ENCODE assay signal across 31 mouse cellular contexts in the genomic region with DNA sequence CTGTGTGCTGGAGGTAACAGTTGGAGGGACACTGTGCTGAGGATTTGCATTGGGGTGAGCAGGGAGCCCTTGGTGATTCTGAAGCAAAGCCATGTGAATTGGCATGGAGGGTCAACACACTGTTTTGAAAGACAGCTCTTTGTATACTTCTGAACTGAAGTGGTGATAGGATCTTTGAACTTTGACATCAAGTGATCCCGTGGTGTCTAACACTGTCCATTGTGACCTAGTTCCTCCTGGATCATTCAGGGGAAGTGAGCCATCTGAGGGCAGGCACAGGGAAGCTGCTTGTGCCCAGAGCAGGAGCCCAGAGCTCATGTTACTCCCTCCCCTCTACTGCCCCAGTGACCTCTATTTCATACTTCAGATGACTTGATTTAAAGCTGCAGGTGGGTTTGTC. TPM values are rescaled to one million over a fixed set of nuclear protein-coding genes. Genes with fewer than 3 reads are reported as not detected.
"Had no signal": no experiment of that assay in that cellular context is flagged by ENCODE, and none has a peak within 500 bp of the region (broad histone marks: within the 10 kb centered on the region; RNA-seq: fewer than 3 reads in every experiment).

No protein-coding gene starts in this region.

RNA-seq across cellular contexts. Expression of gene Taar8c, which starts 1.6 kb away (rescaled TPM):
- total RNA-seq: forebrain, postnatal 0 days; gastrocnemius, adult 18-20 months; gastrocnemius, adult 8-10 months; gastrocnemius, postnatal 14 days; gastrocnemius, postnatal 36 days; heart, adult 2 months; heart, postnatal 14 days; heart, postnatal 36 days; hematopoietic stem cell, adult 5-6 weeks; hindbrain, postnatal 0 days; layer of hippocampus, adult 2 months; layer of hippocampus, postnatal 10 days; layer of hippocampus, postnatal 25 days; left cerebral cortex, adult 2 months; left cerebral cortex, postnatal 14 days; left cerebral cortex, postnatal 36 days had no signal
- polyA plus RNA-seq: forebrain, postnatal 0 days; gonadal fat pad, adult 2 months; heart, adult 2 months; heart, embryonic 11.5 days; heart, embryonic 13.5 days; heart, embryonic 15.5 days; heart, postnatal 0 days; hindbrain, embryonic 11.5 days; hindbrain, embryonic 13.5 days; hindbrain, embryonic 15.5 days; hindbrain, postnatal 0 days; intestine, embryonic 14.5 days; intestine, embryonic 16.5 days; kidney, adult 2 months; kidney, embryonic 16.5 days; limb, embryonic 10.5 days; limb, embryonic 12.5 days; limb, embryonic 14.5 days had no signal

RNA-seq across cellular contexts. Expression of gene Taar9, which starts 6.0 kb away (rescaled TPM):
- total RNA-seq: forebrain, postnatal 0 days; gastrocnemius, adult 18-20 months; gastrocnemius, adult 8-10 months; gastrocnemius, postnatal 14 days; gastrocnemius, postnatal 36 days; heart, adult 2 months; heart, postnatal 14 days; heart, postnatal 36 days; hematopoietic stem cell, adult 5-6 weeks; hindbrain, postnatal 0 days; layer of hippocampus, adult 2 months; layer of hippocampus, postnatal 10 days; layer of hippocampus, postnatal 25 days; left cerebral cortex, adult 2 months; left cerebral cortex, postnatal 14 days; left cerebral cortex, postnatal 36 days had no signal
- polyA plus RNA-seq: forebrain, postnatal 0 days; gonadal fat pad, adult 2 months; heart, adult 2 months; heart, embryonic 11.5 days; heart, embryonic 13.5 days; heart, embryonic 15.5 days; heart, postnatal 0 days; hindbrain, embryonic 11.5 days; hindbrain, embryonic 13.5 days; hindbrain, embryonic 15.5 days; hindbrain, postnatal 0 days; intestine, embryonic 14.5 days; intestine, embryonic 16.5 days; kidney, adult 2 months; kidney, embryonic 16.5 days; limb, embryonic 10.5 days; limb, embryonic 12.5 days; limb, embryonic 14.5 days had no signal

RNA-seq across cellular contexts. Expression of gene Taar8b, which starts 11.2 kb away (rescaled TPM):
- total RNA-seq: forebrain, postnatal 0 days; gastrocnemius, adult 18-20 months; gastrocnemius, adult 8-10 months; gastrocnemius, postnatal 14 days; gastrocnemius, postnatal 36 days; heart, adult 2 months; heart, postnatal 14 days; heart, postnatal 36 days; hematopoietic stem cell, adult 5-6 weeks; hindbrain, postnatal 0 days; layer of hippocampus, adult 2 months; layer of hippocampus, postnatal 10 days; layer of hippocampus, postnatal 25 days; left cerebral cortex, adult 2 months; left cerebral cortex, postnatal 14 days; left cerebral cortex, postnatal 36 days had no signal
- polyA plus RNA-seq: forebrain, postnatal 0 days; gonadal fat pad, adult 2 months; heart, adult 2 months; heart, embryonic 11.5 days; heart, embryonic 13.5 days; heart, embryonic 15.5 days; heart, postnatal 0 days; hindbrain, embryonic 11.5 days; hindbrain, embryonic 13.5 days; hindbrain, embryonic 15.5 days; hindbrain, postnatal 0 days; intestine, embryonic 14.5 days; intestine, embryonic 16.5 days; kidney, adult 2 months; kidney, embryonic 16.5 days; limb, embryonic 10.5 days; limb, embryonic 12.5 days; limb, embryonic 14.5 days had no signal

RNA-seq across cellular contexts. Expression of gene Taar8a, which starts 27.0 kb away (rescaled TPM):
- total RNA-seq: forebrain, postnatal 0 days; gastrocnemius, adult 18-20 months; gastrocnemius, adult 8-10 months; gastrocnemius, postnatal 14 days; gastrocnemius, postnatal 36 days; heart, adult 2 months; heart, postnatal 14 days; heart, postnatal 36 days; hematopoietic stem cell, adult 5-6 weeks; hindbrain, postnatal 0 days; layer of hippocampus, adult 2 months; layer of hippocampus, postnatal 10 days; layer of hippocampus, postnatal 25 days; left cerebral cortex, adult 2 months; left cerebral cortex, postnatal 14 days; left cerebral cortex, postnatal 36 days had no signal
- polyA plus RNA-seq: forebrain, postnatal 0 days; gonadal fat pad, adult 2 months; heart, adult 2 months; heart, embryonic 11.5 days; heart, embryonic 13.5 days; heart, embryonic 15.5 days; heart, postnatal 0 days; hindbrain, embryonic 11.5 days; hindbrain, embryonic 13.5 days; hindbrain, embryonic 15.5 days; hindbrain, postnatal 0 days; intestine, embryonic 14.5 days; intestine, embryonic 16.5 days; kidney, adult 2 months; kidney, embryonic 16.5 days; limb, embryonic 10.5 days; limb, embryonic 12.5 days; limb, embryonic 14.5 days had no signal
